In genomic region chr2:74300366-74300791, GRCm38 (mm10) we compare ENCODE assay signal across 7 mouse cellular contexts.
DNase-seq lines count a peak whose midpoint lies in the region; ATAC-seq and TF ChIP-seq lines count a peak whose summit lies in the region.

No protein-coding gene starts in this region.

- no peak overlapping the region for H3K27ac ChIP-seq in forebrain, postnatal 0 days (ENCODE audit: low read depth, low read length)
- H3K27ac ChIP-seq in hindbrain, embryonic 13.5 days, result 0 out of 2 replicates have a peak overlapping the region, but pooled peaks have one; percentile 55
- H3K27ac ChIP-seq in lung, postnatal 0 days (ENCODE audit: low read length), result no peak overlapping the region

- TF ChIP-seq EP300 in lung, postnatal 0 days (IDR thresholded peaks at IDR 0.05), result no peak

- 2% methylated on average over 11 of the region's 11 CpGs for WGBS in forebrain, postnatal 0 days
- 2% methylated on average over 11 of the region's 11 CpGs for WGBS in hindbrain, embryonic 13.5 days
- 2% methylated on average over 11 of the region's 11 CpGs for WGBS in lung, postnatal 0 days

- peak overlapping the region; percentile 28; the same call in 1 of the 2 replicates for H3K9ac ChIP-seq in forebrain, postnatal 0 days
- H3K9ac ChIP-seq in hindbrain, embryonic 13.5 days, result peak overlapping the region; percentile 46; the same call in 1 of the 2 replicates
- no peak overlapping the region for H3K9ac ChIP-seq in lung, postnatal 0 days (replicated peaks; ENCODE audit: low read depth)

- peak overlapping the region; percentile 34 for H3K4me3 ChIP-seq in forebrain, postnatal 0 days (ENCODE audit: low read depth, low read length)
- peak overlapping the region; percentile 34 for H3K4me3 ChIP-seq in hindbrain, embryonic 13.5 days
- H3K4me3 ChIP-seq in lung, postnatal 0 days (ENCODE audit: low read depth, low read length), result peak overlapping the region; percentile 10; the same call in 1 of the 2 replicates

- ATAC-seq in forebrain, postnatal 0 days, result peak; percentile 88
- ATAC-seq in hindbrain, embryonic 13.5 days (ENCODE audit: low FRiP score), result peak; percentile 80
- peak; percentile 58; the same call in 1 of the 2 replicates for ATAC-seq in lung, postnatal 0 days

- H3K4me2 ChIP-seq in forebrain, postnatal 0 days (ENCODE audit: low read depth), result peak overlapping the region; percentile 59
- H3K4me2 ChIP-seq in hindbrain, embryonic 13.5 days, result peak overlapping the region; percentile 56
- H3K4me2 ChIP-seq in lung, postnatal 0 days (replicated peaks; ENCODE audit: low read depth, low read length), result peak overlapping the region; percentile 41; the same call in 1 of the 2 replicates

- H3K4me1 ChIP-seq in forebrain, postnatal 0 days (ENCODE audit: insufficient read depth), result peaks cover 5% of the 10 kb centered on the region
- H3K4me1 ChIP-seq in hindbrain, embryonic 13.5 days (replicated peaks), result peaks cover 22% of the 10 kb centered on the region
- H3K4me1 ChIP-seq in lung, postnatal 0 days (ENCODE audit: insufficient read depth, low read depth, low read length), result no peaks in the 10 kb centered on the region

- peak; percentile 70 for DNase-seq in R1 (ENCODE audit: low read depth, low spot score)
- peak; percentile 8 for DNase-seq in cerebellum, adult 11 months
- peak; percentile 91 for DNase-seq in forebrain, postnatal 0 days
- DNase-seq in layer of hippocampus, postnatal 14 days (ENCODE audit: low spot score in 2 of 2), result peak; percentile 63 to 79
- peak; percentile 88 for DNase-seq in lung, postnatal 0 days (ENCODE audit: low spot score)
- DNase-seq in right cerebral cortex, postnatal 25 days, result peak; percentile 54

- peak; percentile 84 for TF ChIP-seq CTCF in forebrain, postnatal 0 days (IDR thresholded peaks at IDR 0.05; ENCODE audit: low read depth)
- TF ChIP-seq CTCF in lung, postnatal 0 days (IDR thresholded peaks at IDR 0.05), result peak; percentile 85

- H3K9me3 ChIP-seq in forebrain, postnatal 0 days (ENCODE audit: low read length), result no peaks in the 10 kb centered on the region
- H3K9me3 ChIP-seq in hindbrain, embryonic 13.5 days, result no peaks in the 10 kb centered on the region
- no peaks in the 10 kb centered on the region for H3K9me3 ChIP-seq in lung, postnatal 0 days (ENCODE audit: low read length)

- H3K27me3 ChIP-seq in forebrain, postnatal 0 days (ENCODE audit: insufficient read depth, low read length), result peaks cover 5% of the 10 kb centered on the region
- 0 out of 2 replicates have a peak, but pooled peaks cover 5% of the 10 kb centered on the region for H3K27me3 ChIP-seq in hindbrain, embryonic 13.5 days
- no peaks in the 10 kb centered on the region; the same call in 1 of the 2 replicates for H3K27me3 ChIP-seq in lung, postnatal 0 days (replicated peaks; ENCODE audit: insufficient read depth, low read length)

- H3K36me3 ChIP-seq in forebrain, postnatal 0 days (ENCODE audit: insufficient read depth), result no peaks in the 10 kb centered on the region
- H3K36me3 ChIP-seq in hindbrain, embryonic 13.5 days, result no peaks in the 10 kb centered on the region
- no peaks in the 10 kb centered on the region for H3K36me3 ChIP-seq in lung, postnatal 0 days (ENCODE audit: insufficient read depth, low read length)

Comparison
In these comparisons a context has a peak if more than half of its experiments do, and no peak if none do; other contexts are left out.
1. DNase-seq: peak in every context shown above with its lines; median percentile 91 in forebrain, postnatal 0 days; 88 in lung, postnatal 0 days; 71 in layer of hippocampus, postnatal 14 days; 70 in R1; 54 in right cerebral cortex, postnatal 25 days; 8 in cerebellum, adult 11 months.